Mouse (Mus musculus): ENCODE results near the gene Mthfd2.

DNA sequence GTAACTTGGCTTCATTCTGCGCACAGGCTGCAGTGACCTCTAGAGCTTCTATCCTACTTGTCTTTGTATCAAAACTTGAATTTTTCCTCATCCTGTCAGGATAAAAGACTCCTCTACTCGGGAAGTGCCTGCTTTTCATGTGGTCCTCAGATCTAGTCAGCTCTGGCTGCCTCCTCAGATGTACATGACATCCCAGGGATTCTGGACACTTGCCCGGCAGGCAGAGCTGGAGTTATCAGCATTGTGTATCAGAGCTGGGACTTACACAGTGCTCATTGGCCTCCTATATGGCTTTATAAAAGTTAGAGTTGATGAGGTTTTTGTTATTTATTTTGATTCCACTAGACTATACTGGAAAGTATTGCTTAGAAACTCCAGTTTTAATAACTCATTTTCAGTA lies 15.7 kb upstream of the Mthfd2 start:
- TF ChIP-seq CTCF (IDR thresholded peaks at IDR 0.05; ENCODE audit: extremely low read depth, insufficient read depth, low read length) (no peak), POLR2A (IDR thresholded peaks at IDR 0.05; ENCODE audit: extremely low read depth, insufficient read depth, low read length) (no peak)

All from cortical plate, adult 2 months (tissue).